Mouse (Mus musculus) embryonic fibroblast, embryonic 13.5 days (primary cell): Measurements from ENCODE around the gene Gm43720.

ENCODE experiments used
- CTCF ChIP-seq: IDR thresholded peaks from 2 replicates; pipeline ENCODE4 v1.5.1; 2011; ENCODE audit warnings: mild to moderate bottlenecking, control low read depth, low read length, moderate library complexity, borderline replicate concordance; ENCODE audit not compliant: insufficient read depth
- POLR2A ChIP-seq: IDR thresholded peaks from 2 replicates; pipeline ENCODE4 v1.6.1; 2011; ENCODE audit warnings: low read depth, mild to moderate bottlenecking, control low read depth, low read length, moderate library complexity

DNA sequence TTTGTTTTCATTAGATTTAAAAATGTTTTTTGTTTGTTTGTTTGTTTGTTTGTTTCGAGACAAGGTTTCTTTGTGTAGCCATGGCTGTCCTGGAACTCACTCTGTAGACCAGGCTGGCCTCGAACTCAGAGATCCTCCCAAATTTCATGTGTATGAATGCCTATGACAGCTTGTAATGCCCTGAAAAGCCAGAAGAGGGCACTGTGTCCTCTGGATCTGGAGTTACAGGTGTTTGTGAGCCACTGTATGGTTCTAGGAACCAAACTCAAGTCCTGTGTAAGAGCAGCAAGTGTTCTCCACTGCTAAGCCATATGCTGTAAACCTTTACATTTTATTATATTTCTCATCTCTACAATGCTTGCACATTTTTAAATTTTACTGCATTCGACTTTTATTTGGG lies 8.1 kb upstream of the Gm43720 start:
- TF ChIP-seq CTCF (no peak), POLR2A (no peak)
